Mouse (Mus musculus): ENCODE measurements around the gene Bcar1. TPM values are rescaled to one million over a fixed set of nuclear protein-coding genes. Genes with fewer than 3 reads are reported as not detected.

Bcar1 gene
- total and polyA plus RNA-seq, 2 experiments from 2014 or later = 44.3 to 72.8 TPM

- Histone ChIP-seq H3K4me1 (ENCODE audit: insufficient read depth, low read length) (no peaks in the 10 kb centered on the region), H3K9ac (replicated peaks; ENCODE audit: low read length, poor library complexity, severe bottlenecking) (no peak overlapping the region), H3K27ac (ENCODE audit: low read depth, low read length) (no peak overlapping the region), H3K4me2 (ENCODE audit: low read depth, low read length, poor library complexity, severe bottlenecking) (no peak overlapping the region), H3K27me3 (ENCODE audit: insufficient read depth, low read length) (no peaks in the 10 kb centered on the region), H3K9me3 (ENCODE audit: low read length) (no peaks in the 10 kb centered on the region), H3K4me3 (ENCODE audit: low read depth, low read length) (no peak overlapping the region), H3K36me3 (ENCODE audit: insufficient read depth, low read length) (no peaks in the 10 kb centered on the region)
- no peak for TF ChIP-seq CTCF (IDR thresholded peaks at IDR 0.05)
- DNase-seq (ENCODE audit: low spot score) = no peak
- WGBS = 85% methylated on average over 7 of the region's 7 CpGs
- ATAC-seq (ENCODE audit: low FRiP score) = no peak
These were observed 36.1 kb upstream of the Bcar1 start for GRCm38 (mm10) chr8:111779690-111780089.

- no peak for DNase-seq (ENCODE audit: low spot score)
- Histone ChIP-seq H3K9ac (replicated peaks; ENCODE audit: low read length, poor library complexity, severe bottlenecking) (no peak overlapping the region), H3K4me2 (ENCODE audit: low read depth, low read length, poor library complexity, severe bottlenecking) (no peak overlapping the region), H3K4me3 (ENCODE audit: low read depth, low read length) (no peak overlapping the region), H3K27me3 (ENCODE audit: insufficient read depth, low read length) (no peaks in the 10 kb centered on the region), H3K4me1 (ENCODE audit: insufficient read depth, low read length) (no peaks in the 10 kb centered on the region), H3K9me3 (ENCODE audit: low read length) (no peaks in the 10 kb centered on the region), H3K36me3 (ENCODE audit: insufficient read depth, low read length) (no peaks in the 10 kb centered on the region), H3K27ac (ENCODE audit: low read depth, low read length) (no peak overlapping the region)
- WGBS = 64% methylated on average over 7 of the region's 7 CpGs
- TF ChIP-seq CTCF (IDR thresholded peaks at IDR 0.05) = no peak
- ATAC-seq (ENCODE audit: low FRiP score) = no peak
These were observed 35.2 kb upstream of the Bcar1 start for GRCm38 (mm10) chr8:111778801-111779200.

DNA sequence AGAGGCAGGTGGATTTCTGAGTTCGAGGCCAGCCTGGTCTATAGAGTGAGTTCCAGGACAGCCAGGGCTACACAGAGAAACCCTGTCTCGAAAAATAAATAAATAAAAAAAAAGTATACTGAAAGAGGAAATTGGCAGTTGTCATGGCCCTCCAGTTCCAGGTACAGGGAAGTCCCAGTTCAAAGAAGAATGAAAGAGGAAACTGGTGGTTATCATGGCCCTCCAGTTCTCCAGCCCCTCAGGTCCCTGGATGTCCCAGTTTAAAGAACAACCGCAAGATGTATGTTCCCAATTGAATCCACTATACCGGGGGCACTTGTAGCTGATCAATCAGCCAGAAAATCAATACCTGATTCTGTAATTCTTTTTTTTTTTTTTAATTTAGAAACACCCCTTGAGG is 32.9 kb upstream of the Bcar1 start:
- 96% methylated on average over 4 of the region's 4 CpGs for WGBS
- Histone ChIP-seq H3K36me3 (ENCODE audit: insufficient read depth, low read length) (no peaks in the 10 kb centered on the region), H3K4me2 (ENCODE audit: low read depth, low read length, poor library complexity, severe bottlenecking) (no peak overlapping the region), H3K27me3 (ENCODE audit: insufficient read depth, low read length) (no peaks in the 10 kb centered on the region), H3K9me3 (ENCODE audit: low read length) (no peaks in the 10 kb centered on the region), H3K9ac (replicated peaks; ENCODE audit: low read length, poor library complexity, severe bottlenecking) (no peak overlapping the region), H3K4me1 (ENCODE audit: insufficient read depth, low read length) (no peaks in the 10 kb centered on the region), H3K4me3 (ENCODE audit: low read depth, low read length) (no peak overlapping the region), H3K27ac (ENCODE audit: low read depth, low read length) (no peak overlapping the region)
- ATAC-seq (ENCODE audit: low FRiP score) (no peak), DNase-seq (ENCODE audit: low spot score) (no peak)
- no peak for TF ChIP-seq CTCF (IDR thresholded peaks at IDR 0.05)

DNA sequence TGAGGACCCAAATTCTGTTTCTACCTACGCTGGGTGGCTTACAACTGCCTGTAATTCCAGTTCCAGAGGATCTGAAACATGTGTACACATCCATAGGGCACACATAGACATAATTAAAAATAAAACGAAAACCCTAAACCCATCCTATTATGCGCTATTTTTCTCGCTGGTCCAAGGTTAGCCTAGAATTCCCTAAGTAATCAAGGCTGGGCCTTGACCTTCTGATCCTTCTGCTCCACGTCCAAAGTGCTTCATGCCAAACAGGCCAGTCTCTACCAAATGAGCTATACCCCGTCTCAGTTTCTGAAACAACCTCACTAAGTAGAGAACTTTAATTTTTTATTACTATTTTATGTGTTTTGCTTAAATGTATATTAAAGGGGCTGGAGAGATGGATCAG is 32.2 kb upstream of the Bcar1 start:
- Histone ChIP-seq H3K9ac (replicated peaks; ENCODE audit: low read length, poor library complexity, severe bottlenecking) (no peak overlapping the region), H3K4me3 (ENCODE audit: low read depth, low read length) (no peak overlapping the region), H3K9me3 (ENCODE audit: low read length) (no peaks in the 10 kb centered on the region), H3K27me3 (ENCODE audit: insufficient read depth, low read length) (no peaks in the 10 kb centered on the region), H3K36me3 (ENCODE audit: insufficient read depth, low read length) (no peaks in the 10 kb centered on the region), H3K4me1 (ENCODE audit: insufficient read depth, low read length) (no peaks in the 10 kb centered on the region), H3K4me2 (ENCODE audit: low read depth, low read length, poor library complexity, severe bottlenecking) (no peak overlapping the region), H3K27ac (ENCODE audit: low read depth, low read length) (no peak overlapping the region)
- no peak for DNase-seq (ENCODE audit: low spot score)
- WGBS = 96% methylated on average over 6 of the region's 6 CpGs
- no peak for ATAC-seq (ENCODE audit: low FRiP score)
- TF ChIP-seq CTCF (IDR thresholded peaks at IDR 0.05) = no peak

DNA sequence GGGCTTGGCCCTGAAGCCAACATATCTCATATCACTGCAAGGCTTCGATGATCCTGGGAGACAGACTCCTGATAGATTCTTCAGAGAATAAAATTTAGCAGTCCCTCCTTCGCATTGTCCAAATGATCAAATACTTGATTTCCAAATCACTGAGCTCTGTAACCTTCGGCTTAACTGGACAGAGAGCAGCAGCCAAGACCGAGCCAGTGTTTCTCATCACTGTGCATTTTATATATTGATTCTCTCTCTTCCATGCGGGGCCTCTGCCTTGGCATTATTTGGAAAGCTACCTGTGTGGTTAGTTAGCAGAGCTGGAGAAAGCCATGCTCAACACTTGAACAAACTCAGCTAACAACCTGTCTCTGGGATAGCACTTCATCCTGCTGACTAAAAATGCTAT is 29.9 kb upstream of the Bcar1 start:
- no peaks in the 10 kb centered on the region for H3K27me3 ChIP-seq (ENCODE audit: insufficient read depth, low read length)
- 0 out of 2 replicates have a peak, but pooled peaks cover 2% of the 10 kb centered on the region for H3K4me1 ChIP-seq (ENCODE audit: insufficient read depth, low read length)
- no peak overlapping the region for H3K4me3 ChIP-seq (ENCODE audit: low read depth, low read length)
- no peak overlapping the region for H3K4me2 ChIP-seq (ENCODE audit: low read depth, low read length, poor library complexity, severe bottlenecking)
- H3K9me3 ChIP-seq (ENCODE audit: low read length) = no peaks in the 10 kb centered on the region
- 84% methylated on average over 5 of the region's 5 CpGs for WGBS
- H3K27ac ChIP-seq (ENCODE audit: low read depth, low read length) = no peak overlapping the region
- H3K36me3 ChIP-seq (ENCODE audit: insufficient read depth, low read length) = no peaks in the 10 kb centered on the region
- no peak overlapping the region for H3K9ac ChIP-seq (replicated peaks; ENCODE audit: low read length, poor library complexity, severe bottlenecking)
- DNase-seq (ENCODE audit: low spot score) (no peak), ATAC-seq (ENCODE audit: low FRiP score) (no peak)
- TF ChIP-seq CTCF (IDR thresholded peaks at IDR 0.05) = no peak

DNA sequence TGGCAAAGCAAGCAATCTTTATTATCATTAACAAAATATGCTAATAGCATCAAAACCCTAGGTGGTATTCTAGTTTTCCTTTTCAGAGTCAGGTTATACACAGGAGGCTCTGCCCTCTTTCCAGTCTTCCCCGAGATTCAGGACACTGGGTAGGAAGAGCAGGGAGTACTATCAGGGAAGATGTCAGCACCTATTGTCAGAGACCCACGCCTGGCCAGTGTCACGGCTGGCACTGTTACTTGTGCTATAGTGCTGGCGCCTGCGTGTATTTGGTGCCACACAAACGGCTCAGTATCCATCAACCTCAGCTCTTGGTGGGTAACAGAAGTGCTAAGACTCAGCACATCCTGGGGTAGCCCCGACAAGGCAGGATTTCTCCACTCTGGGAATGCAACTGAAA is 29.4 kb upstream of the Bcar1 start:
- H3K4me1 ChIP-seq (ENCODE audit: insufficient read depth, low read length) = 0 out of 2 replicates have a peak, but pooled peaks cover 2% of the 10 kb centered on the region
- no peak overlapping the region for H3K27ac ChIP-seq (ENCODE audit: low read depth, low read length)
- TF ChIP-seq CTCF (IDR thresholded peaks at IDR 0.05) = no peak
- no peaks in the 10 kb centered on the region for H3K27me3 ChIP-seq (ENCODE audit: insufficient read depth, low read length)
- no peak overlapping the region for H3K9ac ChIP-seq (replicated peaks; ENCODE audit: low read length, poor library complexity, severe bottlenecking)
- DNase-seq (ENCODE audit: low spot score) = no peak
- 93% methylated on average over 7 of the region's 7 CpGs for WGBS
- H3K4me2 ChIP-seq (ENCODE audit: low read depth, low read length, poor library complexity, severe bottlenecking) = no peak overlapping the region
- H3K4me3 ChIP-seq (ENCODE audit: low read depth, low read length) = no peak overlapping the region
- H3K36me3 ChIP-seq (ENCODE audit: insufficient read depth, low read length) = no peaks in the 10 kb centered on the region
- no peaks in the 10 kb centered on the region for H3K9me3 ChIP-seq (ENCODE audit: low read length)
- no peak for ATAC-seq (ENCODE audit: low FRiP score)
